Mouse (Mus musculus): Measurements from ENCODE around the gene Wdr41.

The Wdr41 gene

DNA sequence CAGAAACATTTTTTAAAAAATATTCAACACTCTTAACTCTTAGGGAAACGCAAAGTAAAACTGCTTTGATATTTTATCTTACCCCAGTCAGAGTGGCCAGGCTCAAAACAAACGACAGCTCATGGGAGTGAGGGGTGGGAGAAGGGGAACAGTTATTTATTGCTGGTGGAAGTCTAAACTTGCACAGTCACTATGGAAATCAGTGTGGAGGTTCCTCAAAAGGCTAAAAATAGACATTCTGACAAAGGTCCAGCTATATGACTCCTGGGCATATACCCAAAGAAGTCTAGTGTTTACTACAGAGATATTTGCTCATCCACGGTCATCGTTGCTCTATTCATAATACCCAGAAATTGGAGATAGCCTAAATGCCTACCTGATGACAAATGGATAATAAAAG lies 62.1 kb downstream of the Wdr41 start:
- no peak for DNase-seq

DNA sequence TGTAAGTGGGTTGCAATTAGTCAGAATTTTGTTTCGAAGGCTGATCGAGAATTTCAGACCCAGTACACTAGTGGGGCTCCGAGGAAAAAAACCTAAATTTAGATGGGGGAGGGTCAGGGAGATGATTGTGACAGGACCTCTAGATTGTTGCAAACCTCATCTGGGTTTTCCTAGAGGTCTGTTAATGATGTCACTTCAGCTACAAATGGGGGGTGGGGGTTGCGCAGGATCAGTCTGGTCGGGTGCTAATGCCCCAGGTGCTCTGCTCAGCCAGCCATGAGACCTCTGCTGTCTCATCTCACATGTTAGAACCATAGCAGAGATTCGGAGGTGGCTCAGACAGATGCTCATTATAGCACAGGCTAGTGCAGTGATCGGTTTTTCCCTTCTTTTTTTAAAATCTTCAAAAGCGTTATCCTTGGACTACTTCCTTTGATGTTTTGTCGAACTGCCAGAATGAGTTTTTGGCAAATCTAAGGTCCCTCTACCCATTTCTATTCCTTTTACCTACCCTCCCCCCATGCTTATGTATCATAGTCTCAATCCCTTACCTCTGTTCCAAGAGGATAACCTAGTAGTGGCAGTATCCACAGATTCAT lies 64.1 kb downstream of the Wdr41 start:
- no peak for DNase-seq

DNA sequence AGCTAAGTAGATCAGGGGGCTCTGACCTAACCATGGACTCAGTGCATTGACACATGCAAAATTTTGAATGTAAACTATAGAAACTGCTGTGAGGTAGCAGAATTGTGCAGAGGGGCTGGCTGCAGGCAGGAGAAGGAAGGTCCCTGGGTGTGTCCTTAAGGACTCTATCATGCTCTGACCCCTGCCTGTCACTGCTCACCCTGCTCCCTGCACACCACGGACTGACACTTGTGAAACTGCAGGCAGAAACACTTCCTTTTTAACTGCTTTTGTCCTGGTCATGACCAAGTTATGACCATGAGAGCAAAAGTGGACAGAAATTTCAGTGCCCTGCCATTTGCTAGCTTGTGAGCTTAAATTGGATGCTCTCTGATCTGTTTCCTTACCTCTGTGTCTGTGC lies 68.0 kb downstream of the Wdr41 start:
- no peak for DNase-seq

DNA sequence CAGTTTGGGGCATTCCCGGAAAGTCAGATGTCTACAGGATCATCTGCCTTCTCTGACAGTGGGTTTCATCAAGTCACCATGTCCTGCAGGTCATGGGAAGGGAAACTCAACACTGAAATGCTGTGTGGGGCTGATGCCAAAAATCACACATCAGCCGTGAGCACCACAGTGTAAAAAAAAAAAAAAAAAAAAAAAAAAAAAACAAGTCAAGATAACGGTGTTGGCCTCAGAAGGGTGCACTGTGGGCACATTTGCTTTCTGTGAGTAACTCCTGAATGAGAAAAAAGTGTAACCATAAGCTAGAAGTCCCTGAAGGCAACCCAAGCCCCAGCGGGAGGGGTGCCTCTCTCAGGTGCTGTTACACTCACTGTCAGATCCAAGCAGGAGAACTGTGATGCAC lies 74.3 kb downstream of the Wdr41 start:
- DNase-seq: no peak

DNA sequence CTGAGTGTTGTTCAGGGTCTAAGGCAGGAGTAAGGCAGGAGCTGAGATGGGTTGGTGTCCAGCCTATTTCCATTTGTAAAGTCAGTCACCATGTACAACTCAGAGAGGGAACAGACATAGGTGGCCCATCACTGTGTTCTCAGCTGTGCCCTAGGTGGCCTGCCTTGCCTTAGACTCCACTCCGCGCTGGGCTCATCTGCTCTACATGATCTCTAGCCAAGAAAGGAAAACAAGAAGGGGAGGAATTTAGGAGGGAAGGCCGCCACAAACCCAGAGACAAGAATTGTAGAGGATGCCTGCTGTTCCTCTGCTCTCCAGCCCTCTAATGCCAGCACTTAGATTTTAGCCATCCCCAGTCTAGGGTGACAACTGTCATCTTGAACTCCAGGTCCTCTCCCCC lies 76.3 kb downstream of the Wdr41 start:
- DNase-seq: no peak

DNA sequence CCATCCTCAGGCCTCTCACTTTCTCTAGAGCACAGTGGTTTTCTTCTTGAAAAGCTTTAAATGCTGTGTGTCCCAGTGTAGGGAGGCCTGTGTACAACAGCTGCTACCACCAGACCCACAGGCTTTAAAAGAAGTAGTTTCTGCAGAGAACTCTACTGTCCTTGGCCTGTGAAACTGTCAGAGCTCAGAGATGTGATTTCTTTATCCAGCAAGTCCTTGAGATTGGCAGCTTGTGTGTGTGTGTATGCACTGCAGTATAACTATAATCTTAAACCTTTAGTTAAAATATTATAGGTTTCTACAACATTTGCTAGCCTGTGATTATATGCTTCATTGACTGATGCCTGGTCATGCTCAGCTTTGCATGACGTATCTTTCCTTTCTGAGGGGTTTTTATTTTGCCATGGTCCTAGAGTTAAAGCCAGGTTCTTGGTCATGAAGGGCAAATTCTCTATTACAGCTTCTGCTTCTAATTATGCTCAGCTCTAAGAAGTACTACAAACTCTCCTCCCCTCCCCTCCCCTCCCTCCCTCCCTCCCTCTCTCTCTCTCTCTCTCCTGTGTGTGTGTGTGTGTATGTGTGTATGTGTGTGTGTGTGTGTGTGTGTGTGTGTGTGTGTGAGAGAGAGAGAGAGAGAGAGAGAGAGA lies 79.7 kb downstream of the Wdr41 start:
- DNase-seq: no peak

DNA sequence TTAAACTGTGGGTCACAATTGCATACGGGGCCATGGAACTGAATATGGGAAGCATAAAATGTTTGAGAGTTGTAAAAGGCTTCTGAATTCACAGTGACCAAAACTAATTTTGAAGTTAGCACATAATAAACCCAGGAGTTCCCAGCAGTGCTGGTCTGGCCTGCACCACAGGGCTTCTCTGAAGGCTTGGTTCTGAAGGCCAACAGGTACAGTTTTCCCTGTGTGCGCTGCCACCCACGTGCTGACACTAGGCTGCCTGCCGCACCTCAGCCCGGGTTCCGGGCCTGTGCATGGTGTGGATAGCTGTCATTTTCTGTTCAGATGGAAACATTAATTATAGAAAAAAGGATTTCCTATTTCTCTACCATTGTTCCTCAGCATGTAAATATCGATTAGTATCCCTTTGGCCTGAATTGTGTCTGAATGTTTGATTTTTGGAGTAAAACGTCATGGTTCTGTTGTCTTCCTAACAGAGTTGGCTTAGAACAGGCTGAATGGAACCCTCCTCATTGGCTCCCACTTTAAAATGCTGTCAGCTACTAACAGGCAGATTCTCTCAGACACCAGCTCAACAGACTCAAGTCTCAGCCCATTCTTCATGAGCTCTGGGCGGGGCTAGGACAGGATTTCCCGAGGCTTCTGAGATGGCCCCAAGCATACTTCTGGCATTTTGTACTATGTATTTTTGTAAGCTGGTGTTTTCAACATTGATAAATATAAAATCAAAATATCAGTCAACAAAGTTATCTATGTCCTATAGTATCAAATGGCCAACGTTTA lies 80.5 kb downstream of the Wdr41 start:
- peak; percentile 63 for DNase-seq

DNA sequence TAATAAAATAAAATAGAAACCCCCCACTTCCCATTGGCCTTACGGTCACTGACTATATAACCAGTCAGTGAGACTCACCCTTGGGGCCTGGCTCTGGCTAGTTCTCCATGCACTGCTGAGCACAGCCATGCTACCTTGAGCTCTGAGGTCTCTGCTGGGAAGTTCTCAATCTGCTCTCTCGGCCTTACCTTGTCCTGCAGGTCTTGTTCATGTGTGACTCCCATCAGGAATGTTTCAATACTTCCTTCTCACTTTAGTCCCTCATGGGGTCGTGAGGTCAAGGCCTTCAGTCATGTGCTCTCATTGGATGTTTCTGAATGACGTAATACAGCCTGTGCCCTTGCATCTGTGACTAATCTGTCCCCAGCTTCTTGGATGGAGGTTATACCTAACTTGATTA lies 82.7 kb downstream of the Wdr41 start:
- DNase-seq: no peak

DNA sequence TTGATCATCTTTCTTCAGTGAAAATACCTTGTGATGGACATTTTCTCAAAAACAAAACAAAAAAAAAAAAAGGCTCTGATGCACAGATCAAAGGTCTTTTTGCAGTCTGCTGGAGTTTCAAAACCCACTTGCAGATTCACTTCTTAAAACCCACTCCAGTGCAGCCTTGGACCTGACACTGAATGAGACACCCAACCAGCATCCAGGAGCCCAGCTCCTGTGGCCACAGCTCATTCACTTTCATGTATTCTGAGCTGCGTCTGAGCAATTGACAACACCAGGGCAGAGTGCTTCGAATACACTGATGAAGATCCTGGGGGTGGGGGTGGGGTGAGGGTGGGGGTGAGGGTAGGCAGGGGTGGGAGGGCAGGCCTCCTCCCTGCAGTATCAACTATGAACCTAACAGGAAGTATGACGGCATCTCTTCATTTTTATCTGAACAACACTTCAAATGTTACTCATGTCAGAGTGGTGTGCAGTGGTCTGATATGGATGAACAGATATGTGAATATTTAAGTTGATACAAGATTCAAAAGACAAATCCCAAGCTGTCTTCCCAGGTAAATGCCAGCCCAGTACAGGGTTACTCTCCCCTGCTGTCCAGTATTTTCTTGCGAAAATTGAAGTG lies 87.4 kb downstream of the Wdr41 start:
- no peak for DNase-seq

DNA sequence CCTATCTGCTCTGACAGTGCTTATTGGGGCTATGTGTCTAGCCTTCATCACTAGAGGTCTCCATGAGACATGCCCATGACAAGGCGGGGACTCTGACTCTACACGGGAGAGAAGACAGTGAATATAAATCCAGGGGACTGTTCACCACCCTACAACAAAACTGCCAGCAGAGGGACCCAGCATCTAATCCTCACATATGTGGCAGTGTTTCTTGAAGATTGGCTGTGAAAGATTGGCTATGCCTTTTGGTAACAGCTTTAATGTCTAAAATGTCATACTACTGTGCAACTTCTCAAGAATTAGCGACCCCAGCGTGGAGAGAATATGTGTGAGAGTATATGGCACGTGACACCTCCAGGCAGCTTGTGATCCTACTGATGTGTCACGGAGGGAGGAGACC lies 91.7 kb downstream of the Wdr41 start:
- DNase-seq: peak; percentile 47

DNA sequence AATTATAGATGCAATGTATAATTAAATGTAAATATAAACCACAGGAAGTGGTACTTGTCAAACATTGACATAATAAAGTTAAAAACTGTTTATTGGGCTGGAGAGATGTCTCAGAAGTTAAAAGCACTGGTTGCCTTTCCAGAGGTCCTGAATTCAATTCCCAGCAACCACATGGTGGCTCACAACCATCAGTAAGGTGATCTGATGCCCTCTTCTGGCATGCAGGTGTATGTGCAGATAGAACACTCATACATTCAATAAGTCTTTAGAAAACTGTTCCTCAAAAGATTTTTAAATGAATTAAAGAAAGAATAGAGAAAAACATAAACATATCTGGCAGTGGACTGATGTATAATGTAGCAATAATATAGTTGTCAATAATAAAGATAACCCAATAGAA lies 94.1 kb downstream of the Wdr41 start:
- no peak for DNase-seq

All from lung, postnatal 10 days (tissue).